Mouse (Mus musculus) CH12.LX (cell line): ENCODE measurements around the gene Capg.

Experiments
- CTCF ChIP-seq, 2 experiments: IDR thresholded peaks in 1 of 2; conservative IDR thresholded peaks in 1 of 2; 2 replicates each; pipeline ENCODE4 v1.5.1; 2011 to 2012; ENCODE audit warnings: low read depth in 2 of 2, low read length in 2 of 2, improper control_type of control experiment in 1 of 2, inconsistent platforms in 1 of 2, mild to moderate bottlenecking in 1 of 2, moderate library complexity in 1 of 2
- KAT2A ChIP-seq: IDR thresholded peaks from 2 replicates; pipeline ENCODE4 v1.6.1; 2012; ENCODE audit warnings: low read length, improper control_type of control experiment, inconsistent platforms; ENCODE audit not compliant: insufficient replicate concordance
- MAFK ChIP-seq: IDR thresholded peaks from 2 replicates; pipeline ENCODE4 v1.6.1; 2011; ENCODE audit warnings: low read length, improper control_type of control experiment; ENCODE audit not compliant: insufficient replicate concordance
- MAX ChIP-seq: IDR thresholded peaks from 2 replicates; pipeline ENCODE4 v1.6.1; 2011; ENCODE audit warnings: low read length, improper control_type of control experiment
- NRF1 ChIP-seq: IDR thresholded peaks from 2 replicates; pipeline ENCODE4 v1.6.1; 2014; ENCODE audit warnings: low read depth, mild to moderate bottlenecking, inconsistent platforms, low read length, improper control_type of control experiment, moderate library complexity

- no peak for TF ChIP-seq MAFK
- no peak for TF ChIP-seq CTCF (conservative IDR thresholded peaks at IDR 0.05 in 1 of 2, IDR thresholded peaks at IDR 0.05 in 1 of 2; ENCODE audit: low read depth in 2 of 2, low read length in 2 of 2)
- TF ChIP-seq KAT2A = no peak
- no peak for TF ChIP-seq MAX
- TF ChIP-seq NRF1 = no peak
Observed at GRCm38 (mm10) chr6:72509872-72510435, 34.2 kb upstream of the Capg start.
